ENCODE assay signal across 10 mouse cellular contexts in the genomic region with DNA sequence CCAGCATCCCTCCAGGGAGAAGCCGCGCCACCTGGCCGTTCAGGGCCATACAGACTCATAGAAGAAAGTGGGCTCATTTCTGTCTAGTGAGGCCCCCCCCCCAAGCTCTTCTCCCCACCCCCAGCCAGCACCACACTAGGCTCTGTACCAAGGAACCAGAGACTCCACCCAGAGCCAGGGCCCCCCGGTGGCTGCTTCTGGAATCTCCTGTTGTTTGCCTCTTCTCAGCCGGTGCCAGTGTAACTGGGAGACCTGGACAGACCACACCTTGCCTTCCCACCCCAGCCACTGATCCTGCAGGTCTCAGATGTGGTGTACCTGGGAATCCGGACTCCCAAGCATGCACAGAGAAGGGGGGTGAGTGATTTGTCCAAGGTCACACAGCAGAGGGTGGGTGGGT.
DNase-seq lines count a peak whose midpoint lies in the region; ATAC-seq and TF ChIP-seq lines count a peak whose summit lies in the region.
"Had no signal": no experiment of that assay in that cellular context is flagged by ENCODE, and none has a peak within 500 bp of the region (broad histone marks: within the 10 kb centered on the region; RNA-seq: fewer than 3 reads in every experiment).

No protein-coding gene starts in this region.

- no peak overlapping the region for H3K4me2 ChIP-seq in forebrain, embryonic 12.5 days
- no peak overlapping the region for H3K4me2 ChIP-seq in forebrain, embryonic 14.5 days (ENCODE audit: low read length)
- no peak overlapping the region for H3K4me2 ChIP-seq in liver, postnatal 0 days (ENCODE audit: low read depth, low read length)
- H3K4me2 ChIP-seq in limb, embryonic 12.5 days = no peak overlapping the region
- H3K4me2 ChIP-seq: heart, embryonic 15.5 days had no signal

- no peak for TF ChIP-seq EP300 in liver, postnatal 0 days (IDR thresholded peaks at IDR 0.05; ENCODE audit: low read depth)

- DNase-seq in forebrain, embryonic 14.5 days (ENCODE audit: low spot score) = no peak
- peak; percentile 39 for DNase-seq in liver, postnatal 0 days
- no peak for DNase-seq in liver
- no peak for DNase-seq in urinary bladder, adult 18-20 months (ENCODE audit: low spot score in 2 of 2)
- DNase-seq: cerebellum, adult 9-10 months had no signal

- H3K4me3 ChIP-seq in forebrain, embryonic 12.5 days (replicated peaks) = no peak overlapping the region
- H3K4me3 ChIP-seq in forebrain, embryonic 14.5 days (ENCODE audit: low read depth, low read length) = no peak overlapping the region
- H3K4me3 ChIP-seq in liver, postnatal 0 days (ENCODE audit: low read depth, low read length) = no peak overlapping the region
- H3K4me3 ChIP-seq in E14TG2a.4 (replicated peaks; ENCODE audit: low read length) = no peak overlapping the region
- H3K4me3 ChIP-seq in limb, embryonic 12.5 days (replicated peaks) = no peak overlapping the region
- H3K4me3 ChIP-seq: heart, embryonic 15.5 days had no signal

- H3K9me3 ChIP-seq in forebrain, embryonic 12.5 days = no peaks in the 10 kb centered on the region
- H3K9me3 ChIP-seq in forebrain, embryonic 14.5 days (replicated peaks; ENCODE audit: control insufficient read depth, low read length) = no peaks in the 10 kb centered on the region
- no peaks in the 10 kb centered on the region for H3K9me3 ChIP-seq in liver, postnatal 0 days (ENCODE audit: low read length)
- H3K9me3 ChIP-seq in E14TG2a.4 (ENCODE audit: low read length) = no peaks in the 10 kb centered on the region
- no peaks in the 10 kb centered on the region for H3K9me3 ChIP-seq in limb, embryonic 12.5 days
- H3K9me3 ChIP-seq: heart, embryonic 15.5 days had no signal

- peaks cover 33% of the 10 kb centered on the region for H3K4me1 ChIP-seq in forebrain, embryonic 12.5 days
- H3K4me1 ChIP-seq in forebrain, embryonic 14.5 days (ENCODE audit: control insufficient read depth, insufficient read depth, low read length) = no peaks in the 10 kb centered on the region
- no peaks in the 10 kb centered on the region for H3K4me1 ChIP-seq in liver, postnatal 0 days (ENCODE audit: insufficient read depth)
- peaks cover 60% of the 10 kb centered on the region for H3K4me1 ChIP-seq in E14TG2a.4 (replicated peaks; ENCODE audit: low read depth, low read length)
- peaks cover 36% of the 10 kb centered on the region for H3K4me1 ChIP-seq in limb, embryonic 12.5 days (replicated peaks)
- H3K4me1 ChIP-seq: heart, embryonic 15.5 days had no signal

- H3K27me3 ChIP-seq in forebrain, embryonic 12.5 days = no peaks in the 10 kb centered on the region
- H3K27me3 ChIP-seq in forebrain, embryonic 14.5 days (replicated peaks; ENCODE audit: control insufficient read depth, insufficient read depth, low read length) = no peaks in the 10 kb centered on the region
- no peaks in the 10 kb centered on the region for H3K27me3 ChIP-seq in liver, postnatal 0 days (ENCODE audit: insufficient read depth, low read length)
- H3K27me3 ChIP-seq in E14TG2a.4 (ENCODE audit: insufficient read depth, low read length) = no peaks in the 10 kb centered on the region
- H3K27me3 ChIP-seq in limb, embryonic 12.5 days = no peaks in the 10 kb centered on the region

- H3K36me3 ChIP-seq in forebrain, embryonic 12.5 days (replicated peaks) = peaks cover 53% of the 10 kb centered on the region
- peaks cover 42% of the 10 kb centered on the region for H3K36me3 ChIP-seq in forebrain, embryonic 14.5 days (ENCODE audit: control insufficient read depth, insufficient read depth, low read length)
- H3K36me3 ChIP-seq in liver, postnatal 0 days (replicated peaks; ENCODE audit: insufficient read depth, low read length) = no peaks in the 10 kb centered on the region
- H3K36me3 ChIP-seq in E14TG2a.4 (ENCODE audit: insufficient read depth, low read length) = no peaks in the 10 kb centered on the region
- peaks cover 15% of the 10 kb centered on the region for H3K36me3 ChIP-seq in limb, embryonic 12.5 days
- H3K36me3 ChIP-seq: heart, embryonic 15.5 days had no signal

- 0 out of 2 replicates have a peak, but pooled peaks have one; percentile 20 for ATAC-seq in forebrain, embryonic 12.5 days (ENCODE audit: low FRiP score)
- ATAC-seq in forebrain, embryonic 14.5 days = no peak
- ATAC-seq in liver, postnatal 0 days = no peak
- ATAC-seq in limb, embryonic 12.5 days (ENCODE audit: insufficient number of reproducible peaks, insufficient read depth, low FRiP score, low TSS enrichment, low read depth) = 0 out of 2 replicates have a peak, but pooled peaks have one; percentile 30
- ATAC-seq in activated CD4-positive, CD25-positive, alpha-beta regulatory T cell, adult 4 months = no peak

- no peak overlapping the region for H3K27ac ChIP-seq in forebrain, embryonic 12.5 days
- no peak overlapping the region for H3K27ac ChIP-seq in forebrain, embryonic 14.5 days (ENCODE audit: low read depth, low read length)
- no peak overlapping the region for H3K27ac ChIP-seq in liver, postnatal 0 days (ENCODE audit: low read depth)
- no peak overlapping the region for H3K27ac ChIP-seq in limb, embryonic 12.5 days
- H3K27ac ChIP-seq: heart, embryonic 15.5 days had no signal

- TF ChIP-seq CTCF in liver, postnatal 0 days (IDR thresholded peaks at IDR 0.05; ENCODE audit: low read depth) = 0 out of 2 replicates have a peak, but pooled peaks have one; percentile 13
- peak; percentile 24; the same call in 1 of the 2 replicates for TF ChIP-seq CTCF in E14TG2a.4 (conservative IDR thresholded peaks at IDR 0.05; ENCODE audit: low read length)

- no peak overlapping the region for H3K9ac ChIP-seq in forebrain, embryonic 12.5 days
- no peak overlapping the region for H3K9ac ChIP-seq in forebrain, embryonic 14.5 days (ENCODE audit: low read length)
- H3K9ac ChIP-seq in liver, postnatal 0 days (replicated peaks) = no peak overlapping the region
- no peak overlapping the region for H3K9ac ChIP-seq in limb, embryonic 12.5 days (replicated peaks)
- H3K9ac ChIP-seq: heart, embryonic 15.5 days had no signal

- 85% methylated on average over 6 of the region's 6 CpGs for WGBS in forebrain, embryonic 12.5 days
- 78% methylated on average over 6 of the region's 6 CpGs for WGBS in forebrain, embryonic 14.5 days
- 76% methylated on average over 6 of the region's 6 CpGs for WGBS in liver, postnatal 0 days (ENCODE audit: insufficient replicate concordance)
- WGBS in limb, embryonic 12.5 days = 73% methylated on average over 4 of the region's 6 CpGs

Comparison
In these comparisons a context has a peak if more than half of its experiments do, and no peak if none do; other contexts are left out.
1. ATAC-seq: peak in forebrain, embryonic 12.5 days (single experiment) and limb, embryonic 12.5 days (single experiment); none in forebrain, embryonic 14.5 days (single experiment), liver, postnatal 0 days (single experiment) and activated CD4-positive, CD25-positive, alpha-beta regulatory T cell, adult 4 months (single experiment).